Mouse (Mus musculus): ENCODE results near the gene Grk2.

Grk2 gene

GRCm38 (mm10) chr19:4306190-4306577 lies at the start of gene Grk2:
Gene Grk2, minus strand, starts transcription at chr19:4306222.
- DNase-seq (ENCODE audit: extremely low spot score, low read depth, low spot score) = no peak

GRCm38 (mm10) chr19:4349455-4349854 lies 43.4 kb upstream of the Grk2 start:
- no peak for DNase-seq (ENCODE audit: extremely low spot score, low read depth, low spot score)

GRCm38 (mm10) chr19:4346479-4346878 lies 40.5 kb upstream of the Grk2 start:
- DNase-seq (ENCODE audit: extremely low spot score, low read depth, low spot score) = no peak

DNA sequence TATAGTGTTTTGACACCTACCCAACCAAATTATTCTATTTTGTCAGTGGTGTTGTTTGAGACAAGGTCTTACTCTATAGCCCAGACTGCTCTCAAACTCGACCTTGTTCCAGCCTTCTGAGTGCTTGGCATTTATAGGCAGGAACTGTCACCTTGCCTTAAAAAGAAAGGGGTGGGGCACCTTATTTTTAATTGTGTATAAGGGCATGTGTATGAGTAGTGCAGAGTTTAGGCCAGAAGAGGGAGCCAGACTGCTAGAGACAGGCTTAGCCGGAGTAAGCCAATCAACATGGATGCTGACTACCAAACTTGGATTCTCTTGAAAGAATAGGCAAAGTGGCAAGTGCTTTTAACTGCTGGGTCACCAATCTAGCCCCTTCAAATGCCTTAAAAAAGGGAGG lies 32.1 kb upstream of the Grk2 start:
- DNase-seq (ENCODE audit: extremely low spot score, low read depth, low spot score) = no peak

GRCm38 (mm10) chr19:4333791-4334190 lies 27.8 kb upstream of the Grk2 start:
- DNase-seq (ENCODE audit: extremely low spot score, low read depth, low spot score) = peak; percentile 85

- DNase-seq (ENCODE audit: extremely low spot score, low read depth, low spot score) = no peak
These were observed 27.2 kb upstream of the Grk2 start for GRCm38 (mm10) chr19:4333100-4333775.

- DNase-seq (ENCODE audit: extremely low spot score, low read depth, low spot score) = no peak
These were observed 26.6 kb upstream of the Grk2 start for GRCm38 (mm10) chr19:4332653-4333052.

- no peak for DNase-seq (ENCODE audit: extremely low spot score, low read depth, low spot score)
These were observed 25.3 kb upstream of the Grk2 start for GRCm38 (mm10) chr19:4331273-4331672.

- DNase-seq (ENCODE audit: extremely low spot score, low read depth, low spot score) = no peak
These were observed 24.6 kb upstream of the Grk2 start for GRCm38 (mm10) chr19:4330603-4331002.

- DNase-seq (ENCODE audit: extremely low spot score, low read depth, low spot score) = no peak
These were observed 22.8 kb upstream of the Grk2 start for GRCm38 (mm10) chr19:4328737-4329304.

- no peak for DNase-seq (ENCODE audit: extremely low spot score, low read depth, low spot score)
These were observed 20.9 kb upstream of the Grk2 start for GRCm38 (mm10) chr19:4326881-4327280.

DNA sequence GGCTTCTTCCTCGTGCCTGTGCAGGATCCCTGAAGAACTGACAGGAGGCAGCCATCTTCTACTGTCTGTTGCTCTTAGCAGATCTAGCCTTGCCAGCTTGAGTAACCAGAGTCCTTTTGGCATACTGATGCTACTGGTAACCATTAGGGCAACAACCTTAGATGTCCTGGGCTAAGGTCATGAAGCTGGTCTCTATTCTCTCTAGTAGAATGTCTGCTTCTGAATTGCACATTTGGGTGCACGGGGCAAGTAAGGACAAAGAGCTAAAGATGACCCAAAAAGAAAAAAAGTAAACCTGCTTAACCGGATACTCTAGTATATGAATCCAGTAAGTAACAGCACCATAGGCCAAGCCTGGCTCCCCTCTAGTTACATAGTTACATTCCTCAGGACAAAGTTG lies 20.1 kb upstream of the Grk2 start:
- no peak for DNase-seq (ENCODE audit: extremely low spot score, low read depth, low spot score)

DNA sequence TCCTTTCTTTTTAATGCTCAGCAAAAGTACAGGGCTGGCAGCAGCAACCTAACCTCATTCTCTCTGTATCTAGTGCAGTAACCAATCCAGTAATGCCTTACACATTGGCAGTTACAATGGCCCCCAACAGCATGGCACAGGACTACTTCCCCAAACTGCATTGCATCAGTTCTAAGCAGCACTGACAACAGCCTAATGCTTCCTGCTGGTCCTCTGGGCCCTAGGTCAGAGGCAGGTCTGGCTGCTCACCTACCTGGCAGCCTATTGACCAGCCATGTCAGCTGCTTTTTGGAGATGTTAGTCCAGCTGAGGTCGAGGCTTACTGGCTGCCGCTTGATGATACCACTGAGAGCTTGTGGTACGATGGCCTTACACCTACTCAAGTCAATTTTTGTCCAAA lies 16.1 kb upstream of the Grk2 start:
- no peak for DNase-seq (ENCODE audit: extremely low spot score, low read depth, low spot score)

DNA sequence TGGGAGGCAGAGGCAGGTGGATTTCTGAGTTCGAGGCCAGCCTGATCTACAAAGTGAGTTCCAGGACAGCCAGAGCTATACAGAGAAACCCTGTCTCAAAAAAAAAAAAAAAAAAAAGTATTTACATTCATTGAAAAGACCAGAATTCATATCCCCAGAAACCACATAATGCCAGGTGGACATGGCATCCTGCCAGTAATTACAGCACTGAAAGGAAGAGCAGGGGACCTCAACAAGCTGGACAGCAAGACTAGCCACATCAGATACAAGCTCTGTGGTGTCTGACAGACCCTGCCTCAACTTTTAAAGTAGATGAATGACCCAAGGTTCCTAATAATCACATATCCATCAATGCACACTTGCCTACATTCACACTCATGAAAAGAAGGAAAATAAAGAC lies 15.6 kb upstream of the Grk2 start:
- no peak for DNase-seq (ENCODE audit: extremely low spot score, low read depth, low spot score)

DNA sequence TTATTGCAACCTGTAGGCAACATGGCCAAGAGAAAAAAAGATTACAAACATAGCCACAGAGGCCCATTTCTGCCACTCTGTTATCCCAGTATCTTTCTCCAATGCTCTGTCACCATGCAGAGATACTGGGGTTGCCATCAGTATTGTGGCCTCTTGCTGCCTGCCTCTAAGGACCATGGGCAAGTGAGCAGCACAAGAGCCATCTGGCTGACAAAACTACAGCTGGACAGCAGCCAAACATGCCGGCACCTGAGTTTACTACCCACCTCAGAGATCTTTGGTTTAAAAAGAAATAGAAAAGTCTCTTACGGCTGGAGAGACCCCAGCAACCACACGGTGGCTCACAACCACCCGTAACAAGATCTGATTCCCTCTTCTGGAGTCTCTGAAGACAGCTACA lies 13.2 kb upstream of the Grk2 start:
- DNase-seq (ENCODE audit: extremely low spot score, low read depth, low spot score) = no peak

DNA sequence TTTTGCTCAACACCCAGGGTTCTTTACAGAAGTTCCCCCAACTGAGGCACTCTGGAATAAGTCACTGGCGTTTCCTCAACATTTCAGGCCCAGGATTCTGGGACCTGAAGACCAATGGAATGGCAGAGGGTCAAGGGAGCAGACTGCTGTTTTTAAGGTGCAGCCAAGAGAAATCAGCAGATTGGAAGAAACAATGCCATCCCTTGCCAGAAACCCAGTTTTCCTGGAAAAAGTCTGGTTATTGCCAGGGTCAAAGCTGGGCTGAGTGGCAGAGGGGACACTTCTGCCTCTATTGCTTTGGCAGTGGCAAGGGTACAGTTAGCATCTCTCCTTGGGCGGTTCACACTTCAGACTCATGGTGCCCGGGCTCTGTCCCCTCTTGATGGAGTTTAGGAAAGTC lies 11.2 kb upstream of the Grk2 start:
- DNase-seq (ENCODE audit: extremely low spot score, low read depth, low spot score) = no peak

GRCm38 (mm10) chr19:4315223-4315944 lies 9.4 kb upstream of the Grk2 start:
- no peak for DNase-seq (ENCODE audit: extremely low spot score, low read depth, low spot score)

DNA sequence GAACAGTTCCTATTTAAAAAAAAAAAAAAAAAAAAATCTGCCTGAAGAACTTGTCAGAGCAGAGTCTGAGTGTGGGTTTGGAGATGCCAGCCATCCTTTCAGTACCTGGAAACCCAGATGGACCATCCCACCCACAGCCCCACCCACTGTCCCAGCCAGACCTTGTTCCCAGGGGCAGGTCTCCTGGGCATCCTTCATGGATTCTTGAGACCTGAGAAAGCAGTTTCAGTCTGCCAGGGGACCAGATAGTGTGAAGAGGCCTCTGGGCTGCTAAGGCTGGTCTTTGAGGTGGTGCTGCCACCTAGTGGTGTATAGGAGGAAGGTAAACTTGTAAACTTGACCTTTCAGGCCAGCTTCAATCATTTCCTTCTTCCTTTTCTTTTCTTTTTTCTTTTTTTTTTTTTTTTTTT lies 3.8 kb upstream of the Grk2 start:
- no peak for DNase-seq (ENCODE audit: extremely low spot score, low read depth, low spot score)

- no peak for DNase-seq (ENCODE audit: extremely low spot score, low read depth, low spot score)
These were observed 3.3 kb upstream of the Grk2 start for GRCm38 (mm10) chr19:4309302-4309701.

GRCm38 (mm10) chr19:4305491-4306189 lies 382 bp downstream of the Grk2 start:
- no peak for DNase-seq (ENCODE audit: extremely low spot score, low read depth, low spot score)

DNA sequence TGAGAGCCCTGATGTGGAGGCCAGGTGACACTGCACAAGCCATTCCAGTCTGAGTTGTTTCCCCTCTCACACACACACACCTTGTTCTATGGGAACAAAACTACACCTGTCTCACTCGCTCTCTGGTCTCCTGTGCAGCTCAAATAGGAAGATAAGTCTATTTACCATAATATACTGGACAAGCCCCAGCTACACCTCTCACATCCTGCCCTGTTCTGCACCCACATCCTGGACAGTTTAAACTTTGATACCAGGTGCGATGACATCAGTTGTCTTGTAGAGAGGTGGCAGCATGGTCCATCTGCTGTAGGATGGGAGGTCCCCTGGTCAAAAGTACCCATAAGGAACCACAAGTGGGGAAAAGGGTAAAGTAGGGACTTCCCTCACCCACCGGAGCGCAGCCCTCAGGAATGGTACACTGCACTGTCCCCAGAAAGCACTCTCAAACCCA lies 1.1 kb downstream of the Grk2 start:
- no peak for DNase-seq (ENCODE audit: extremely low spot score, low read depth, low spot score)
